Mouse (Mus musculus) cerebellum, adult 18-20 months (tissue): Measurements from ENCODE around the gene Traf2.

Experiments
- DNase-seq, 2 experiments: peaks; one replicate each; pipeline ENCODE4 v3.0.0; 2021

Traf2 gene

DNA sequence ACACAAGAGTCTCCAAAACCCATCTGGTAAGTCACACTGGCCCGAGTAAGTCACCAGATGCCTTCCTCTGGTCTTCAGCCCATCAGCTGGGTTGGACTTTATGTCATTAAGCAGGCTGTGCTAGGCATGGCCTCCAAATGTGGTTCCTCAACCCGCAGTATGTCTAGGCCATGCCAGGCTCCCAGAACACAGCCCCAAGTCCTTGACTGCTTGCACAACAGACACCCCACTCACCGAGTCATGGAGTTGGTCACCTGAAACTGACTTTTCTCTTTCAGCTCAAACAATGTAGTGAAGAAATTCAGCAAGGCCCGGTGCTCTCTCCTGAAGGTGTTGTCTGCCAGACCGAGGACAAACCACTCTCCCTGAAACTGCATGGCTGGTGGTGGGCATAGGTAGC is 53.8 kb downstream of the Traf2 start:
- peak in 1 of 2 experiments; percentile 6 for DNase-seq

GRCm38 (mm10) chr2:25488671-25489068 is 58.1 kb downstream of the Traf2 start:
- DNase-seq: peak; percentile 69 to 80

DNA sequence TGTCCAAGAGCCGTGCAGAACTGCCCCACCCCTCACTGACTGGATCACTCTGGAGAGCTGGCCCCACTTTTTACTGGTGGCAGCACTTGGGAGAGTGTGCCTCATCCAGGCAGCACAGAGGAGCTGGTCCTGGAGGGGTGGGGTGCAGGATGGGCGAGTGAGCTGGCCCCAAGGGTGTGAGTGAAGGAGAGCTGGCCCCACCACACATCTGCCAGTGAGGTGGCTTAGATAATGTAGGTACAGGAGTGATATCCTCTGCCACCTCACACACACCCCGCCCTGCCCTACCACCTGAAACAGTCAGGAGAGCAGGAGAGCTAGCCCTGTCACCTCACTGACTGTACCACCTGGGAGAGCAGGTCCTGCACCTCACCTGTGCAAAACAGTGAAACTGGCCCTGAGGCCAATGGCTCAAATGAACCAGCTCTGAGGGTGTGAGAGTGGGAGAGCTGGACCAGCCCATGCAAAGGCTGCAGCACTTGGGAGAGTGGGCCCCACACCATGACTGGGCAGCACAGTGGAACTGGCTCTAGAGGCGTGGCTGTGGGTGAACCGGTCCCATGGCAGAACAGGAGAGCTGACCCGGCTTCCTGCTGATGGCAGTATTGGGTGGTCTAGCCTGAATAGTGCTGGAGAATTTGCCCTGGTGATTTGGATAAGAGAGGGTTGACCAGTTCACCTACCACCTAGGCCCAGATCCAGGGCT is 58.6 kb downstream of the Traf2 start:
- no peak for DNase-seq

DNA sequence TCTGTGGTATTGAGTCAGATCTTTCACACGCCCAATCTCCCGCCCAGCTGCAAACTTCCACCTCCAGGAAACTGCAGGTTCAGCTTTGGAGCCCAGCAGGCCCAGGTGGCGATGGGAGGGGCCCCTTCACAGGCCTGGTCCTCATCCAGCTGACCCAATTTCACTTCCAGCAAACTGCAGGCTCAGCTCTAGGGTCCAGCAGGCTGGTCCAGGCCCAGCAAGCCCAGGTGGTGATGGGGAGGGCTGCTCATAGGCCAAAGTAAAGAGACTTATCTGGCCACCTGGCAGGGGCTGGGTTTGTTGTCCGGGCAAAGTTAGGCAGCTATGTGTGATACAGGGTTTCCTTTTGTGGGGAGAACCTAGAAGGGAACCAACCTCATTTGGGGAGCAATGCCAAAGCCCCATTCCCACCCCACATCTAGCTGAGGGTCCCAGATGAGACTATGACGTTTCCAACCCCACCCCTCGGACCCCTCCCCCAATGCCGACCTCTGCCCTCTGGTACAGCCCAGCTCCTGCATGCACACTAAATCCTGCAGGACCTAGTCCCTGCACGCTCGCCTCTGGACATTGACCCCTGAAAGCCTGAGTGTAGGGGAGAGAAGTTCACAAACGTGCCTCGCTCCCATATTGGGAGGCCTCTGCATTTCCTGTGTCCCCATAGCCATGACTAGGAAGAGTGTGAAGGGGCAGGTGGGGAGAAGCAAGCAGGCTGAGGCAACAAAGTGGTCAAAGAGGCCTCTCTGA is 61.7 kb downstream of the Traf2 start:
- peak; percentile 95 to 97 for DNase-seq

DNA sequence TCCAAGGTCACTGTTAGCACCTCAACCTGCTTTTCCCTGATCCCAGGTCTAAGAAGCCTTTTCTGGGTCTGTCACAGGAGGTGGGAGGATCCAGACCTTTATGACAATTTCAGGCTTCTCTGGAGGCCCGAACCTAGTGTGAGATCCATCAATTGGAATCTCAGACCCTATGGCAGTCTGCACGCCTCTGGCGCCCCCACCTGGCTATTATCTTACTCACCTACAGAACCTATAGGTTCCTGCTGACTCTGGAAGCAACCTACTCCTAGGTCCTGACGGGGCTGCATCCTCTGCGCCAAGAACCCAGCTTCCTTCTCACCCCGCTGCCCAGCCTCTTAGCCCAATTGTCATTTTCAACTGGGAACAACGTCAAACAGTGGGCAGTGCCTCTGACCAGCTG is 63.8 kb downstream of the Traf2 start:
- DNase-seq: peak; percentile 72 to 79

GRCm38 (mm10) chr2:25480541-25480940 is 66.2 kb downstream of the Traf2 start:
- DNase-seq: no peak

- DNase-seq: no peak
Observed at GRCm38 (mm10) chr2:25479551-25480311, 67.0 kb downstream of the Traf2 start.

DNA sequence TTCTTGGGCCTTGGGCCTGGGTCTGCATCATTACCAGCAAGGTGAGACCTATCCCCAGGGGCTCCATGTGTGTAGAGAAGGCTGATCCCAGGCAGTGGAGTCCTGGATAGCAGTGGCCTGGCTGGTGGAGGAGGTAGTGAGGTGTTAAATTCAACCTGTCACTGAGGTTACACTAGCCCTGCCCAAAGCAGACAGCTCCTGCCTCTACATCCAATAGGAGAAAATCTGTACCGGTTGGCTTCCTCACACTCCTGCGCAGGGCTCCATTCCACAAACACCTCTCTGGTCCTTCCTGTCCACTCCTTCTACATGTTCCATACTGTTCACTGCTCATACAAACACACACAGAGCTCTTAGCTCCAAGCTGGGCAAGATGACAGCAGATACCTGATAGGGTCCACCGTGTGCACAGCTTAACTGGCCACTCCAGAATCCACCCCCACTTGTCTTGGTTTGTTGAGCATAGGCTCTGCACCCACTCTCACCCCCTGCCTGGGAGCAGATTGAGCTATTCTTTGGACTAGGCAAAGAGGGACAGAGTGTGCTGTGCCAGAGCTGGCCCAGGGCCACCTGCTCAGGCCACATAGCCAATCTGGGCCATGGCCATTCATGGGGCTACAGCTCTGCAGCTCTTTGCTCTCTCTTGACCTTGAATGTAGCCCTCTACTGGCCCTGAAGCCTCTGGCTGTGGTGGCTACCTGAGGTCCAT is 68.6 kb downstream of the Traf2 start:
- peak; percentile 97 to 98 for DNase-seq

- DNase-seq: no peak
Observed at GRCm38 (mm10) chr2:25477541-25477940, 69.2 kb downstream of the Traf2 start.

GRCm38 (mm10) chr2:25472550-25472949 is 74.2 kb downstream of the Traf2 start:
- DNase-seq: no peak

DNA sequence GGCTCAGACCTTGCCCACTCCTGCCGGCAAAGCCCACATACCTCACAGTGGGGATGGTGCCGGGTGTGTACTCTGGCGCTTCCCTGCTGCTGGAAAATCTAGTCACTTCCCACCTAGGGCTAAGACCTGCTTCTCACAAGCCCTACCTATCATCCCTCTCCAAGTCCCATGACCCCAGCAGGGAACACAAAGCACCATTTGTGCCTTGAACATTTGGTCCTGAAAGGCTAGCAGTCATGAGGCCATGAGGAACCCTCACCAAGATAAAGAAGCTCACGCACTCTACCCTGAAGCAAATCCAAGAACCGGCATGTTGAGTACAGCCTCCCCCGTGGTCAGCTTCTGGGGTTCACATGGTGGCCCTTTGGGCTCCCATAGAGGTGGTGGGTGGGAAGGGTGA is 76.8 kb downstream of the Traf2 start, which contains the start of gene Ptgds:
Gene Ptgds (minus strand): TSS at position 78 of the 400 bp plus-strand sequence.
- DNase-seq: peak in 1 of 2 experiments; percentile 34

DNA sequence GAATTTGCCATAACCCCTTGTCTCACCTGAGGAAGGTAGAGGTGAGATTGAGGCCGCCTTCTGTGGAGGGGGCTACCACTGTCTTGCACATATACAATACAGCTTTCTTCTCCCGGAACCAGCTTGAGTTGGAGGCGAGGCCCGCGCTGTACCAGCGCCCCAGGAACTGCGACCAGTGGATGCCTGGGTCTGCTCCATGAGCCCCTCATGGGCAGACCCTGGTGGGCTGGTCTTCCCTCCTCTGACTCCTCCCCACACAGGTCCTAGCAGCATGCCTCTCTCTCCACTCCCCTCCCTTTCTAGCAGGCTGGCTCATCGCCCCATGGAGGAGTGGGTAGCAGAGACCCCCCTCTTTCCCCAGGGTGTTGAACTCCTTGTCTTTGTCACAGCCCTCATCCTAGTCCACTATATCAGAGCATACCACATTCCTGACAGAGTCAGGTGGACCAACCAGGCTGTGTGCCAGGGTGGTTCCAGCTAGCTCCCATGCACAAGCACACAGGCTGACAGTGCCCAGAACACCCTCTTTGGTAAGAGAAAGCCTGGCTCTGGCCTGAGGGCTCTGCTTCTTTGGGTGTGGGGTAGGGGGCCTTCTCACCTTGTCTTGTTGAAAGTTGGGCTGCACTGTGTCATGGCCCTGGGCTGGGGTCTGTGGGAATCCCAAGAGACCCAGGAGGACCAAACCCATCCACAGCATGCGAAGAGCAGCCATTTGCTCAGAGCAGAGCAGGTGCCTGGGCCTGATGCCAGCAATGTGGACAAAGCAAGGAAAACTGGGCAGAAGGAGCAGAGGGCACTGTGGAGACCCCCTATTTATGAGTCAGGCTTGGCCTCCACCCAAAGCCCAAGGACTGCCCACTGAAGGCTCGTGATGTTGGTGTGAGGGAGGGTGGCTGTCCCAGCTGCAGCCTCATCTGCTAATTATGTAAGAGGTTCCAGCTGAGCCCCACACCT is 77.5 kb downstream of the Traf2 start:
- peak; percentile 67 to 77 for DNase-seq
